Mouse (Mus musculus) skeletal muscle tissue, adult 2 months (tissue): ENCODE results near the gene Eif1.
"Not testable (repeated sequence)": the region's sequence is repeated elsewhere in the genome, so short reads cannot be mapped to it uniquely, and the experiment has no call there.

Source experiments
- DNase-seq: peaks from one replicate; pipeline ENCODE4 v3.0.0-alpha.2; 2012; ENCODE audit warnings: low read depth, low spot score

Gene Eif1

GRCm38 (mm10) chr11:100312096-100312679, 7.5 kb upstream of the Eif1 start:
- DNase-seq: peak; percentile 81

GRCm38 (mm10) chr11:100313424-100313823, 6.3 kb upstream of the Eif1 start:
- no peak for DNase-seq

GRCm38 (mm10) chr11:100315439-100315838, 4.2 kb upstream of the Eif1 start:
- DNase-seq: no peak

- no peak for DNase-seq
These were observed 1.8 kb upstream of the Eif1 start for GRCm38 (mm10) chr11:100317826-100318380.

GRCm38 (mm10) chr11:100318529-100319451, 895 bp upstream of the Eif1 start:
- no peak for DNase-seq

- DNase-seq: peak; percentile 99
These were observed 516 bp downstream of the Eif1 start for GRCm38 (mm10) chr11:100320172-100320630.

- not testable (repeated sequence) for DNase-seq
These were observed 1.2 kb downstream of the Eif1 start for GRCm38 (mm10) chr11:100320701-100321410.

GRCm38 (mm10) chr11:100321479-100322305, 2.0 kb downstream of the Eif1 start:
- not testable (repeated sequence) for DNase-seq

- no peak for DNase-seq
These were observed 3.0 kb downstream of the Eif1 start for GRCm38 (mm10) chr11:100322591-100323258.

GRCm38 (mm10) chr11:100323578-100323977, 3.9 kb downstream of the Eif1 start:
- peak; percentile 46 for DNase-seq

- DNase-seq: no peak
These were observed 5.5 kb downstream of the Eif1 start for GRCm38 (mm10) chr11:100325062-100325629.

GRCm38 (mm10) chr11:100327316-100327715, 7.6 kb downstream of the Eif1 start:
- no peak for DNase-seq

GRCm38 (mm10) chr11:100327761-100328160, 8.1 kb downstream of the Eif1 start:
- DNase-seq: no peak

GRCm38 (mm10) chr11:100330235-100330634, 10.6 kb downstream of the Eif1 start:
- DNase-seq: no peak

- not testable (repeated sequence) for DNase-seq
These were observed 11.2 kb downstream of the Eif1 start for GRCm38 (mm10) chr11:100330816-100331375.

- DNase-seq: no peak
These were observed 13.3 kb downstream of the Eif1 start for GRCm38 (mm10) chr11:100332766-100333515.

- no peak for DNase-seq
These were observed 14.3 kb downstream of the Eif1 start, which contains the start of gene Gast for GRCm38 (mm10) chr11:100333944-100334457. Gene Gast (plus strand): TSS chr11:100334407.

- DNase-seq: no peak
These were observed 16.0 kb downstream of the Eif1 start for GRCm38 (mm10) chr11:100335731-100336130.

GRCm38 (mm10) chr11:100344269-100344668, 24.6 kb downstream of the Eif1 start:
- no peak for DNase-seq
